Mouse (Mus musculus): ENCODE results near the gene Brd3.

Brd3 gene

GRCm38 (mm10) chr2:27470535-27470934 is 36.9 kb downstream of the Brd3 start:
- no peak for DNase-seq (ENCODE audit: low spot score)

GRCm38 (mm10) chr2:27469991-27470355 is 37.5 kb downstream of the Brd3 start:
- no peak for DNase-seq (ENCODE audit: low spot score)

- DNase-seq (ENCODE audit: low spot score), result no peak
Measured at GRCm38 (mm10) chr2:27469292-27469990, 38.0 kb downstream of the Brd3 start.

GRCm38 (mm10) chr2:27462901-27463300 is 44.6 kb downstream of the Brd3 start:
- DNase-seq (ENCODE audit: low spot score), result no peak

- DNase-seq (ENCODE audit: low spot score), result no peak
Measured at GRCm38 (mm10) chr2:27461881-27462660, 45.4 kb downstream of the Brd3 start.

- DNase-seq (ENCODE audit: low spot score), result no peak
Measured at GRCm38 (mm10) chr2:27460651-27461050, 46.8 kb downstream of the Brd3 start.

- DNase-seq (ENCODE audit: low spot score), result no peak
Measured at GRCm38 (mm10) chr2:27460163-27460562, 47.3 kb downstream of the Brd3 start.

- no peak for DNase-seq (ENCODE audit: low spot score)
Measured at GRCm38 (mm10) chr2:27459735-27460134, 47.7 kb downstream of the Brd3 start.

- DNase-seq (ENCODE audit: low spot score), result no peak
Measured at GRCm38 (mm10) chr2:27450226-27450625, 57.2 kb downstream of the Brd3 start.

GRCm38 (mm10) chr2:27447782-27448181 is 59.7 kb downstream of the Brd3 start:
- no peak for DNase-seq (ENCODE audit: low spot score)

- no peak for DNase-seq (ENCODE audit: low spot score)
Measured at GRCm38 (mm10) chr2:27446812-27447211, 60.6 kb downstream of the Brd3 start.

- no peak for DNase-seq (ENCODE audit: low spot score)
Measured at GRCm38 (mm10) chr2:27445910-27446309, 61.6 kb downstream of the Brd3 start.

GRCm38 (mm10) chr2:27443450-27443708 is 64.1 kb downstream of the Brd3 start:
- DNase-seq (ENCODE audit: low spot score), result no peak

GRCm38 (mm10) chr2:27442708-27443449 is 64.6 kb downstream of the Brd3 start:
- no peak for DNase-seq (ENCODE audit: low spot score)

GRCm38 (mm10) chr2:27441767-27442707 is 65.4 kb downstream of the Brd3 start, which contains the start of gene Brd3os:
Brd3os (plus strand) TSS chr2:27442324.
- DNase-seq (ENCODE audit: low spot score), result peak; percentile 96

GRCm38 (mm10) chr2:27438281-27438680 is 69.2 kb downstream of the Brd3 start:
- no peak for DNase-seq (ENCODE audit: low spot score)

- DNase-seq (ENCODE audit: low spot score), result no peak
Measured at GRCm38 (mm10) chr2:27437876-27438275, 69.6 kb downstream of the Brd3 start.

- no peak for DNase-seq (ENCODE audit: low spot score)
Measured at GRCm38 (mm10) chr2:27432599-27432998, 74.9 kb downstream of the Brd3 start.

GRCm38 (mm10) chr2:27430621-27431020 is 76.8 kb downstream of the Brd3 start:
- no peak for DNase-seq (ENCODE audit: low spot score)

- peak; percentile 84 for DNase-seq (ENCODE audit: low spot score)
Measured at GRCm38 (mm10) chr2:27428071-27428470, 79.4 kb downstream of the Brd3 start.

- DNase-seq (ENCODE audit: low spot score), result peak; percentile 94
Measured at GRCm38 (mm10) chr2:27426855-27427457, 80.5 kb downstream of the Brd3 start, which contains the start of gene Vav2. Vav2 (minus strand) TSS chr2:27427033.

Data from urinary bladder, postnatal 14 days (tissue).